Mouse (Mus musculus) midbrain, embryonic 16.5 days (tissue): ENCODE data around the gene Efcab2. TPM values are rescaled to one million over a fixed set of nuclear protein-coding genes. Genes with fewer than 3 reads are reported as not detected.

Experiments used
- ATAC-seq: fragments of 200-750 bp; cut with Nextera tagmentation; 2 replicates; pipeline ENCODE4 v1.8.0; 2017; ENCODE audit warnings: moderate TSS enrichment
- H3K27ac ChIP-seq: fragments of 300-500 bp; sonication (generic); 2 replicates; pipeline ENCODE4 v1.5.1; 2014; ENCODE audit warnings: mild to moderate bottlenecking, low read length, mixed read lengths
- H3K27me3 ChIP-seq: fragments of 300-500 bp; sonication (generic); 2 replicates; pipeline ENCODE4 v1.6.1; 2014; ENCODE audit warnings: low read depth, low read length, mixed read lengths; ENCODE audit not compliant: control insufficient read depth, insufficient read depth
- H3K36me3 ChIP-seq: fragments of 300-500 bp; sonication (generic); 2 replicates; pipeline ENCODE4 v1.6.1; 2014; ENCODE audit warnings: mild to moderate bottlenecking, low read length, moderate library complexity, mixed read lengths; ENCODE audit not compliant: control insufficient read depth, insufficient read depth
- H3K4me1 ChIP-seq: fragments of 300-500 bp; sonication (generic); 2 replicates; pipeline ENCODE4 v1.6.1; 2014; ENCODE audit warnings: mild to moderate bottlenecking, low read length, mixed read lengths; ENCODE audit not compliant: control insufficient read depth, insufficient read depth
- H3K4me2 ChIP-seq: fragments of 300-500 bp; sonication (generic); 2 replicates; pipeline ENCODE4 v1.6.1; 2014; ENCODE audit warnings: mild to moderate bottlenecking, low read length, mixed read lengths
- H3K4me3 ChIP-seq: fragments of 300-500 bp; sonication (generic); 2 replicates; pipeline ENCODE4 v1.5.1; 2014; ENCODE audit warnings: low read depth, mild to moderate bottlenecking, low read length, moderate library complexity, mixed read lengths
- H3K9ac ChIP-seq: fragments of 300-500 bp; sonication (generic); 2 replicates; pipeline ENCODE4 v1.6.1; 2014; ENCODE audit warnings: low read depth, low read length, mixed read lengths
- H3K9me3 ChIP-seq: fragments of 300-500 bp; sonication (generic); replicated peaks from 2 replicates; pipeline ENCODE4 v1.6.1; 2014; ENCODE audit warnings: mild to moderate bottlenecking, low read length, mixed read lengths; ENCODE audit not compliant: control insufficient read depth, poor library complexity, severe bottlenecking
- WGBS: fragments of 180-500 bp; shearing (Covaris S2); extraction: QIAGEN DNeasy Blood & Tissue Kit; methylation state at CpG from one replicate; pipeline ENCODE4 v1.1.7; 2014; 5-methylcytosine and 5-hydroxymethylcytosine counted together
- polyA plus RNA-seq: library from polyadenylated mRNA; unstranded; fragments of >200 nt; fragmentation: Nextera tagmentation; extraction: Ambion mirVana; gene quantifications from 2 replicates; pipeline ENCODE4 v1.2.1, GENCODE M21; 2015

The Efcab2 gene
- polyA plus RNA-seq, 1 experiment from 2014 or later: 11.8 TPM

- Histone ChIP-seq H3K27ac (no peak overlapping the region), H3K4me1 (no peaks in the 10 kb centered on the region), H3K4me3 (no peak overlapping the region), H3K4me2 (no peak overlapping the region), H3K9me3 (no peaks in the 10 kb centered on the region), H3K9ac (no peak overlapping the region), H3K36me3 (no peaks in the 10 kb centered on the region), H3K27me3 (no peaks in the 10 kb centered on the region)
- 0 out of 2 replicates have a peak, but pooled peaks have one; percentile 45 for ATAC-seq
- 90% methylated on average over 2 of the region's 2 CpGs for WGBS
Observed at GRCm38 (mm10) chr1:178449933-178450332, 44.0 kb downstream of the Efcab2 start.

DNA sequence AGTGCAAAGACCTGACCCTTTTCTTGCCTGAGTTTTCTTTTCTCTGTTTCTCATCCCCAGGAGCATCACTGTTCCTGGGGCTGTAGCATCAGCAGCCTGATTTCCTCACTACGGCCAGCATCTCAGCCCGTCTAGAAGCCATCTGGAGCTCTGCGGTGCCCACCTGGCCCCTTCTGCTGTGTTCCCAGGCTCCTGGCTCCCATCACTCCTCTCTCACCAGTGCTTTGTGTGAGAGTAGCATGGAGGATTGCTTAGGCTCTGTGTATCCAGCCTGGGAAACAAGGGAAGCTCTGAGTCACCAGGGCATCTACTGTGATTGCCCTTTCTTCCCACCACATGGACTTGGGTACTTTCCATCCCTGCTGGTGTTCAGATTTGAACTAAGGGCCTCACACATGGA is 48.2 kb downstream of the Efcab2 start:
- Histone ChIP-seq H3K4me2 (no peak overlapping the region), H3K27ac (no peak overlapping the region), H3K4me1 (no peaks in the 10 kb centered on the region), H3K9me3 (no peaks in the 10 kb centered on the region), H3K27me3 (no peaks in the 10 kb centered on the region), H3K9ac (no peak overlapping the region), H3K4me3 (no peak overlapping the region), H3K36me3 (no peaks in the 10 kb centered on the region)
- 93% methylated on average over 3 of the region's 3 CpGs for whole genome bisulfite sequencing
- no peak for ATAC-seq

DNA sequence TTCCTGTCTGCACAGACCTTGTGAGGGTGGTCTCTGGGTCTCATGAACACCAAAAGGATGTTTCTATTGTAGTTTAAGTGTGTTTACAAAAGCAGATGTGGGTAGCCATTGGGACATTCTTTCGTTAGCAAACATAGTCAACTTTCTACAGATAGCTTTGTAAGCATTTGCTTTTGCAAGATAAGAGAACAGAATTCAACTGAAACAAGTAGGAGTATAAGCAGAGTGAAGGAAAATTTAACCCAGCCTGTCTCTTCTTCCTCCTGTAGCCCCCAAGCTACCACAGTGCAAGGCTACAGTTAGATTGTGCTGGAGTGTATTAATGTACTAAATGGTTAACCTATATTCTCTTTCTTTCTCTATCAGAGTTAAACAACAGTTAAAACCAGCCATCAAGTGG is 49.2 kb downstream of the Efcab2 start:
- Histone ChIP-seq H3K27me3 (no peaks in the 10 kb centered on the region), H3K9me3 (no peaks in the 10 kb centered on the region), H3K36me3 (no peaks in the 10 kb centered on the region), H3K27ac (no peak overlapping the region), H3K4me2 (no peak overlapping the region), H3K4me1 (no peaks in the 10 kb centered on the region), H3K4me3 (no peak overlapping the region), H3K9ac (no peak overlapping the region)
- WGBS: 88% methylated on average over 1 of the region's 1 CpGs
- no peak for ATAC-seq

GRCm38 (mm10) chr1:178458029-178458428 is 52.1 kb downstream of the Efcab2 start:
- Histone ChIP-seq H3K9me3 (no peaks in the 10 kb centered on the region), H3K4me3 (no peak overlapping the region), H3K36me3 (no peaks in the 10 kb centered on the region), H3K27me3 (no peaks in the 10 kb centered on the region), H3K9ac (no peak overlapping the region), H3K4me2 (no peak overlapping the region), H3K27ac (no peak overlapping the region), H3K4me1 (no peaks in the 10 kb centered on the region)
- 79% methylated on average over 2 of the region's 2 CpGs for WGBS
- no peak for ATAC-seq

- ATAC-seq: peak; percentile 92
- H3K4me3 ChIP-seq: no peak overlapping the region
- no peak overlapping the region for H3K9ac ChIP-seq
- H3K4me1 ChIP-seq: peaks cover 2% of the 10 kb centered on the region; the same call in 1 of the 2 replicates
- 0% methylated on average over 2 of the region's 2 CpGs for WGBS
- no peak overlapping the region for H3K4me2 ChIP-seq
- no peaks in the 10 kb centered on the region for H3K9me3 ChIP-seq
- H3K27ac ChIP-seq: no peak overlapping the region
- H3K36me3 ChIP-seq: no peaks in the 10 kb centered on the region
- H3K27me3 ChIP-seq: no peaks in the 10 kb centered on the region
Observed at GRCm38 (mm10) chr1:178463712-178464111, 57.8 kb downstream of the Efcab2 start.

DNA sequence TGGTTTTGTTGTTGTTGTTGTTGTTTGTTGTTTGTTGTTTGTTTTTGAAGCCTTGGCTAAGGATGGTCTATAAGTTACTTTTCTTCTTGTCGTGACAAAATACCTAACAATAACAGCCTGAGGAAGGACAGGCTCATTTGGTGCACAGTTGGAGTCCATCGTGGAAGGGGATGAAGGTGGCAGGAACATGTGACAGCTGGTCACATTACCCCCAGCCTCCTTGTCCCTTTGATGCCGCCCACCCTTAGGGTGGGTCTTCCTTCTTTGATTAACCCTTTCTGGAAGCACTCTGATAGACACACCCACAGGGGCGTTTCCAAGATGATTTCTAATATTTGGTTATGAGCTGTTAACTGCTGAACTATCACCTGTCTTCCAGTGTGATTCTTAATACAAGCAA is 58.3 kb downstream of the Efcab2 start:
- ATAC-seq: peak; percentile 32; the same call in 1 of the 2 replicates
- no peak overlapping the region for H3K9ac ChIP-seq
- H3K36me3 ChIP-seq: no peaks in the 10 kb centered on the region
- no peaks in the 10 kb centered on the region for H3K9me3 ChIP-seq
- WGBS: 37% methylated on average over 4 of the region's 4 CpGs
- no peak overlapping the region for H3K4me3 ChIP-seq
- peaks cover 2% of the 10 kb centered on the region; the same call in 1 of the 2 replicates for H3K4me1 ChIP-seq
- H3K27ac ChIP-seq: no peak overlapping the region
- no peaks in the 10 kb centered on the region for H3K27me3 ChIP-seq
- H3K4me2 ChIP-seq: no peak overlapping the region

DNA sequence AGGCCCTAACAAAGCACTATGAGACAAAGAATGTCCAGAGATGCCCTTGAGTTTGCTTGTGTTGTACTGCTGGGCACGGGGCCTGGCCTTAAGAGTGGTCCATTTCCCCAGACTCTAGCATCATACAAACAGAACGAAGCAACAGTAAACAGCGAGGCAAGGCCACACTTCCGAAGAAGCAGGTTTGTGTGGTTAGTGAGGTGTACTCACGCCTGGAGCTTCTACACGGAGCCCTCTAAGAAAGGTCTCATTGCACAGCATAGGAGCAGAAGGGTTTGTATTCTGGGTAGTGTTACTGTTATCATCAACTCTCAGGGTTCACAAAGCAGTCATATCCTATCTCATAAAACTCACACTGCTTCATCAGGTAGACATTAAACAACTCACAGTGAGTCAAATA is 61.7 kb downstream of the Efcab2 start:
- H3K4me1 ChIP-seq: peaks cover 2% of the 10 kb centered on the region; the same call in 1 of the 2 replicates
- H3K9me3 ChIP-seq: no peaks in the 10 kb centered on the region
- H3K4me2 ChIP-seq: no peak overlapping the region
- H3K27me3 ChIP-seq: no peaks in the 10 kb centered on the region
- H3K27ac ChIP-seq: no peak overlapping the region
- no peak for ATAC-seq
- no peaks in the 10 kb centered on the region for H3K36me3 ChIP-seq
- H3K4me3 ChIP-seq: no peak overlapping the region
- 74% methylated on average over 6 of the region's 6 CpGs for WGBS
- H3K9ac ChIP-seq: no peak overlapping the region

GRCm38 (mm10) chr1:178468280-178468679 is 62.4 kb downstream of the Efcab2 start:
- no peaks in the 10 kb centered on the region for H3K9me3 ChIP-seq
- H3K27me3 ChIP-seq: no peaks in the 10 kb centered on the region
- peaks cover 2% of the 10 kb centered on the region; the same call in 1 of the 2 replicates for H3K4me1 ChIP-seq
- H3K36me3 ChIP-seq: no peaks in the 10 kb centered on the region
- no peak overlapping the region for H3K4me2 ChIP-seq
- no peak for ATAC-seq
- no peak overlapping the region for H3K4me3 ChIP-seq
- H3K27ac ChIP-seq: no peak overlapping the region
- no peak overlapping the region for H3K9ac ChIP-seq
- WGBS: 5% methylated on average over 2 of the region's 2 CpGs

GRCm38 (mm10) chr1:178483854-178484253 is 78.0 kb downstream of the Efcab2 start:
- H3K9me3 ChIP-seq: no peaks in the 10 kb centered on the region
- H3K9ac ChIP-seq: no peak overlapping the region
- H3K27me3 ChIP-seq: no peaks in the 10 kb centered on the region
- no peak for ATAC-seq
- H3K36me3 ChIP-seq: no peaks in the 10 kb centered on the region
- no peak overlapping the region for H3K4me2 ChIP-seq
- H3K4me1 ChIP-seq: no peaks in the 10 kb centered on the region
- no peak overlapping the region for H3K27ac ChIP-seq
- H3K4me3 ChIP-seq: no peak overlapping the region
